Mouse (Mus musculus) heart, postnatal 0 days (tissue): ENCODE measurements around the gene Farsb. TPM values are rescaled to one million over a fixed set of nuclear protein-coding genes. Genes with fewer than 3 reads are reported as not detected.
A peak's percentile ranks its signal among the peaks of the same experiment; 100 is the strongest.

ENCODE experiments used
- ATAC-seq: fragments of 200-750 bp; cut with Nextera tagmentation; 2 replicates; pipeline ENCODE4 v1.8.0; 2017; ENCODE audit warnings: low read depth, moderate number of reproducible peaks, moderate library complexity; ENCODE audit not compliant: insufficient read depth
- DNase-seq: peaks from one replicate; pipeline ENCODE4 v3.0.0-alpha.2; 2016; ENCODE audit warnings: low spot score
- H3K27ac ChIP-seq: fragments of 300-500 bp; sonication (generic); 2 replicates; pipeline ENCODE4 v1.5.1; 2014; ENCODE audit warnings: low read depth, mild to moderate bottlenecking
- H3K27me3 ChIP-seq: fragments of 300-500 bp; sonication (generic); 2 replicates; pipeline ENCODE4 v1.6.1; 2014; ENCODE audit warnings: low read length, mixed read lengths; ENCODE audit not compliant: control insufficient read depth, insufficient read depth
- H3K36me3 ChIP-seq: fragments of 300-500 bp; sonication (generic); replicated peaks from 2 replicates; pipeline ENCODE4 v1.6.1; 2014; ENCODE audit warnings: low read length, mixed read lengths; ENCODE audit not compliant: control insufficient read depth, insufficient read depth
- H3K4me1 ChIP-seq: fragments of 300-500 bp; sonication (generic); 2 replicates; pipeline ENCODE4 v1.6.1; 2014; ENCODE audit warnings: antibody characterized with exemption; ENCODE audit not compliant: control insufficient read depth, insufficient read depth
- H3K4me2 ChIP-seq: fragments of 300-500 bp; sonication (generic); 2 replicates; pipeline ENCODE4 v1.6.1; 2014; ENCODE audit warnings: low read depth, mild to moderate bottlenecking, low read length, moderate library complexity
- H3K4me3 ChIP-seq: fragments of 300-500 bp; sonication (generic); 2 replicates; pipeline ENCODE4 v1.5.1; 2014; ENCODE audit warnings: low read depth, low read length
- H3K9ac ChIP-seq: fragments of 300-500 bp; sonication (generic); replicated peaks from 2 replicates; pipeline ENCODE4 v1.6.1; 2014; ENCODE audit warnings: low read depth, low read length, mixed read lengths
- H3K9me3 ChIP-seq: fragments of 300-500 bp; sonication (generic); replicated peaks from 2 replicates; pipeline ENCODE4 v1.6.1; 2016; ENCODE audit warnings: low read length; ENCODE audit not compliant: control insufficient read depth
- CTCF ChIP-seq: IDR thresholded peaks from 2 replicates; pipeline ENCODE4 v1.5.1; 2016; ENCODE audit warnings: antibody characterized with exemption, control low read depth, low read depth
- EP300 ChIP-seq: IDR thresholded peaks from 2 replicates; pipeline ENCODE4 v1.6.1; 2016; ENCODE audit warnings: antibody characterized with exemption, low read depth
- WGBS: fragments of 180-500 bp; shearing (Covaris S2); extraction: QIAGEN DNeasy Blood & Tissue Kit; methylation state at CpG from one replicate; pipeline ENCODE4 v1.1.7; 2014; 5-methylcytosine and 5-hydroxymethylcytosine counted together
- polyA plus RNA-seq: library from polyadenylated mRNA; unstranded; fragments of >200 nt; fragmentation: Nextera tagmentation; extraction: Ambion mirVana; gene quantifications from 2 replicates; pipeline ENCODE4 v1.2.1, GENCODE M21; 2015
- total RNA-seq: library from RNA; depleted of rRNA; stranded (reverse); fragments of >200 nt; gene quantifications from 2 replicates; pipeline ENCODE4 v1.2.3, GENCODE M21; 2014; ENCODE audit warnings: low replicate concordance

Gene Farsb
- total and polyA plus RNA-seq, 2 experiments from 2014 or later, result 55.8 to 75.1 TPM

- Histone ChIP-seq H3K9ac (no peak overlapping the region), H3K36me3 (no peaks in the 10 kb centered on the region), H3K4me3 (no peak overlapping the region), H3K4me1 (peaks cover 11% of the 10 kb centered on the region; the same call in 1 of the 2 replicates), H3K4me2 (no peak overlapping the region), H3K27me3 (no peaks in the 10 kb centered on the region), H3K27ac (no peak overlapping the region), H3K9me3 (no peaks in the 10 kb centered on the region)
- TF ChIP-seq CTCF (no peak), EP300 (no peak)
- DNase-seq (no peak), ATAC-seq (no peak)
- WGBS, result 54% methylated on average over 3 of the region's 3 CpGs
Measured at GRCm38 (mm10) chr1:78399755-78400154, 88.9 kb downstream of the Farsb start.

DNA sequence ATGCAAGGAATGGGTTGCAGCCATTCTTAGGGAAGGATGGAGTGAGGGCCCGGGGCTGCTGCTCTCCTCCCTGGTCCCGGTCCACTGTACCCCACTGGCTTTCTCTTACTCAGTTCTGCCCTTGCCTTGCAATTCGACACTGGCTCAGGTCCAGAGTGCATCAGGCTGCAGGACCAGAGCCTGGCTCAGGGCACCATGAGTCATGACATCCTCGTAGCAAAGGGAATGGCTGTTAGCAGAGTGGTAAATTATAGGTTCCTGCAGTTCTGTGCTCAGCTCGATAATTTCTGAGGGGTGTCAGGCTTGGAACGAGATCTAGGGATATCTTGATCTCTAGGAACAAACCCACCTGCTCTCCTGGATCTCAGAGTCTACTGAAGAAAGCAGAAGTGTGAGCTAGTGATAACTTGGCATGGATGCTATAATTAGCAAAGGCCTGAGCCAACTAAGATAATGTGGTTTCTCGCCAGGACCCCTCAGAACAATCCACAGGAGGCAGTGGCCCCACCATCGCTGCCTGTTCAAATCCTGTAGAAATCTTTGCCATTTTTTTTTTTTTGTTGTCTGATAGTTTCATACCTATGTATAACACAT is 92.3 kb downstream of the Farsb start:
- WGBS, result 20% methylated on average over 8 of the region's 8 CpGs
- Histone ChIP-seq H3K9ac (no peak overlapping the region), H3K4me1 (peaks cover 11% of the 10 kb centered on the region; the same call in 1 of the 2 replicates), H3K27me3 (no peaks in the 10 kb centered on the region), H3K27ac (no peak overlapping the region), H3K4me2 (0 out of 2 replicates have a peak overlapping the region, but pooled peaks have one; percentile 8), H3K36me3 (no peaks in the 10 kb centered on the region), H3K4me3 (no peak overlapping the region), H3K9me3 (no peaks in the 10 kb centered on the region)
- ATAC-seq (no peak), DNase-seq (no peak)
- TF ChIP-seq EP300 (no peak), CTCF (no peak)

DNA sequence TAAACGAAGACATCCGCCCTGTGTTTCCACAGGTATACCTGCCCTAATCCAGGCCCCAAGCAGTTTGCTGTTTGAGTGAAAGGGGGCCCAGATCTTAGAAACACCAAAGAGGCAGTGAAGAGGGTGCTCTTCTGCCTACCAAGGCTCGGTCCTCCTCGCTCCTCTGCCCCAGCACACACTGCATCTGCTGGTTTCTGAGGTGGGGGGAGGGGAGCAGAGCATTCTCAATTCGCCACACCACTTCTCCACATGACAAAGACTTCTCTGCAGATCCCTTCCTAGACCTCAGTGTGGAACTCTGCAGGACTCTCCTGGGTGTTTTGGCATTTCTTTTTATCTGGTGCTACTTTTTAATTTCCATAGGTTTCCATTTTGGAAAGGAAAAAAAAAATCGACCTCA is 93.0 kb downstream of the Farsb start:
- WGBS, result 60% methylated on average over 6 of the region's 6 CpGs
- no peaks in the 10 kb centered on the region for H3K9me3 ChIP-seq
- no peak overlapping the region for H3K27ac ChIP-seq
- no peak overlapping the region for H3K4me2 ChIP-seq
- no peak for TF ChIP-seq CTCF
- TF ChIP-seq EP300, result no peak
- DNase-seq (no peak), ATAC-seq (no peak)
- H3K27me3 ChIP-seq, result no peaks in the 10 kb centered on the region
- no peak overlapping the region for H3K4me3 ChIP-seq
- H3K9ac ChIP-seq, result no peak overlapping the region
- peaks cover 11% of the 10 kb centered on the region; the same call in 1 of the 2 replicates for H3K4me1 ChIP-seq
- H3K36me3 ChIP-seq, result no peaks in the 10 kb centered on the region

GRCm38 (mm10) chr1:78395191-78395735 is 93.4 kb downstream of the Farsb start:
- Histone ChIP-seq H3K27ac (no peak overlapping the region), H3K27me3 (no peaks in the 10 kb centered on the region), H3K36me3 (no peaks in the 10 kb centered on the region), H3K4me1 (peaks cover 11% of the 10 kb centered on the region; the same call in 1 of the 2 replicates), H3K4me2 (no peak overlapping the region), H3K9me3 (no peaks in the 10 kb centered on the region), H3K9ac (no peak overlapping the region), H3K4me3 (no peak overlapping the region)
- DNase-seq (no peak), ATAC-seq (no peak)
- 79% methylated on average over 8 of the region's 8 CpGs for WGBS
- no peak for TF ChIP-seq CTCF
- no peak for TF ChIP-seq EP300

DNA sequence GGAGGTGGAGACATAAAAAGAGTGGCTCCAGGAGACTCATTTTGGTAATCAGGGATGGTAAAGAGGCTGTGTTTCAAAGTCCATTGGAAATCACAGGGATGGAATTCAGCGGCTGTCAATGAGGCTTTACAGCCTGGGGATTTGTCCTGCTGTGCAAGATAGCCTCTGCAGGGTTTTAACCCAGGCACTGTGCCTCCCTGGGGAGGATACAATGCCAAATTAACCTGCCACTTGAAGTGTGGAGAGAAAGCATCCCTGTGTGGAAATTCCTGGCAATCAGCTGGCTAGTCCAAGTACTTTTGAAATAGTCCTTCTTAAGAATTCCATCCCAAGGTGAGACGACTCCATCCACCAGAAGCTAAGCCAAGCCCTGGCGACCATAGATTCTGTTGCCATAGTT is 99.8 kb downstream of the Farsb start:
- no peak overlapping the region for H3K9ac ChIP-seq
- H3K4me1 ChIP-seq, result no peaks in the 10 kb centered on the region
- H3K27me3 ChIP-seq, result no peaks in the 10 kb centered on the region
- no peak for TF ChIP-seq CTCF
- no peak for TF ChIP-seq EP300
- DNase-seq (no peak), ATAC-seq (no peak)
- H3K27ac ChIP-seq, result no peak overlapping the region
- H3K4me3 ChIP-seq, result no peak overlapping the region
- H3K4me2 ChIP-seq, result no peak overlapping the region
- no peaks in the 10 kb centered on the region for H3K9me3 ChIP-seq
- 24% methylated on average over 3 of the region's 3 CpGs for WGBS
- no peaks in the 10 kb centered on the region for H3K36me3 ChIP-seq

DNA sequence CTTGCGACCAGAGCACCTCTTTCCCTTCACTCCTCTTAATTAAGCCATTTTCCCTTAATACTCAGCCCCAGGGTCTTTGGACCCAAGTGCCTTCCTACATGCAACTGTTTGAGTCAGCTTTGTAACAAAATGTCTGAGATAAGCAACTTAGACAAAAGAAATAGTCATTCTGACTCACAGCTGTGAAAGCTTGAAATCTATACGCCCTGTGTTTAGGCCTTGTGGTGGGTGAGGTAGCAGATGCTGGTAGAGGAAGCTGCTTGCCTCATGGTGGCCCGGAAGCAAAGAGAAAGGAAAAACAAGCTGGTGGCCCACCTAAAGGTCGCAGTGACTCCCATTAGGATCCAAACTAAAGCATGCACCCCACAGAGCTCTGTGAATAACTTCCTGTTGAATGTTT is 100.8 kb downstream of the Farsb start:
- no peaks in the 10 kb centered on the region for H3K4me1 ChIP-seq
- WGBS, result 68% methylated on average over 4 of the region's 4 CpGs
- no peak for DNase-seq
- H3K27ac ChIP-seq, result no peak overlapping the region
- no peaks in the 10 kb centered on the region for H3K27me3 ChIP-seq
- ATAC-seq, result no peak
- H3K9me3 ChIP-seq, result no peaks in the 10 kb centered on the region
- no peak overlapping the region for H3K9ac ChIP-seq
- no peak for TF ChIP-seq EP300
- no peak for TF ChIP-seq CTCF
- H3K36me3 ChIP-seq, result no peaks in the 10 kb centered on the region
- no peak overlapping the region for H3K4me3 ChIP-seq
- no peak overlapping the region for H3K4me2 ChIP-seq
